In genomic region chr15:56100133-56100735, GRCm38 (mm10) we compare ENCODE assay signal across 23 mouse cellular contexts.
"Had no signal": no experiment of that assay in that cellular context is flagged by ENCODE, and none has a peak within 500 bp of the region (broad histone marks: within the 10 kb centered on the region; RNA-seq: fewer than 3 reads in every experiment).

No protein-coding gene starts in this region.

- H3K27me3 ChIP-seq: liver, embryonic 13.5 days; liver, embryonic 15.5 days; lung, embryonic 15.5 days; megakaryocyte, embryonic 14.5 days; midbrain, embryonic 12.5 days; neural tube, embryonic 13.5 days; stomach, embryonic 15.5 days had no signal

- H3K4me3 ChIP-seq: liver, embryonic 13.5 days; liver, embryonic 15.5 days; lung, embryonic 15.5 days; megakaryocyte, embryonic 14.5 days; midbrain, embryonic 12.5 days; neural tube, embryonic 13.5 days; stomach, embryonic 15.5 days had no signal

- ATAC-seq: liver, postnatal 0 days; lung, postnatal 0 days; midbrain, embryonic 16.5 days had no signal

- H3K4me2 ChIP-seq: liver, embryonic 13.5 days; liver, embryonic 15.5 days; lung, embryonic 15.5 days; midbrain, embryonic 12.5 days; neural tube, embryonic 13.5 days; stomach, embryonic 15.5 days had no signal

- H3K9me3 ChIP-seq: liver, embryonic 13.5 days; liver, embryonic 15.5 days; lung, embryonic 15.5 days; megakaryocyte, embryonic 14.5 days; midbrain, embryonic 12.5 days; neural tube, embryonic 13.5 days; stomach, embryonic 15.5 days had no signal

- H3K27ac ChIP-seq: liver, embryonic 13.5 days; liver, embryonic 15.5 days; lung, embryonic 15.5 days; macrophage; midbrain, embryonic 12.5 days; neural tube, embryonic 13.5 days; stomach, embryonic 15.5 days; stomach, postnatal 0 days had no signal

- H3K4me1 ChIP-seq: liver, embryonic 13.5 days; liver, embryonic 15.5 days; lung, embryonic 15.5 days; megakaryocyte, embryonic 14.5 days; midbrain, embryonic 12.5 days; neural tube, embryonic 13.5 days; stomach, embryonic 15.5 days had no signal

- H3K9ac ChIP-seq: liver, embryonic 13.5 days; liver, embryonic 15.5 days; liver, postnatal 0 days; lung, embryonic 15.5 days; midbrain, embryonic 12.5 days; neural tube, embryonic 13.5 days; stomach, embryonic 15.5 days had no signal

- DNase-seq: liver, embryonic 13.5 days; liver, postnatal 0 days; lung, adult 2 months; lung, postnatal 14 days; lung, postnatal 36 days; midbrain, embryonic 14.5 days; retina, postnatal 1 day; right cerebral cortex, adult 18-20 months; right cerebral cortex, postnatal 25 days; right cerebral cortex, postnatal 4 days; thymus, adult 2 months; thymus, postnatal 25 days; thymus, postnatal 4 days had no signal

- H3K36me3 ChIP-seq: liver, embryonic 13.5 days; liver, embryonic 15.5 days; lung, embryonic 15.5 days; midbrain, embryonic 12.5 days; neural tube, embryonic 13.5 days; stomach, embryonic 15.5 days had no signal
